Mouse (Mus musculus): Measurements from ENCODE around the gene Tbx20. TPM values are rescaled to one million over a fixed set of nuclear protein-coding genes. Genes with fewer than 3 reads are reported as not detected.

Gene Tbx20
- 62.6 and 70.1 TPM in 2 replicates for polyA plus RNA-seq (2015; fragmentation: Nextera tagmentation; extraction: Ambion mirVana)

DNA sequence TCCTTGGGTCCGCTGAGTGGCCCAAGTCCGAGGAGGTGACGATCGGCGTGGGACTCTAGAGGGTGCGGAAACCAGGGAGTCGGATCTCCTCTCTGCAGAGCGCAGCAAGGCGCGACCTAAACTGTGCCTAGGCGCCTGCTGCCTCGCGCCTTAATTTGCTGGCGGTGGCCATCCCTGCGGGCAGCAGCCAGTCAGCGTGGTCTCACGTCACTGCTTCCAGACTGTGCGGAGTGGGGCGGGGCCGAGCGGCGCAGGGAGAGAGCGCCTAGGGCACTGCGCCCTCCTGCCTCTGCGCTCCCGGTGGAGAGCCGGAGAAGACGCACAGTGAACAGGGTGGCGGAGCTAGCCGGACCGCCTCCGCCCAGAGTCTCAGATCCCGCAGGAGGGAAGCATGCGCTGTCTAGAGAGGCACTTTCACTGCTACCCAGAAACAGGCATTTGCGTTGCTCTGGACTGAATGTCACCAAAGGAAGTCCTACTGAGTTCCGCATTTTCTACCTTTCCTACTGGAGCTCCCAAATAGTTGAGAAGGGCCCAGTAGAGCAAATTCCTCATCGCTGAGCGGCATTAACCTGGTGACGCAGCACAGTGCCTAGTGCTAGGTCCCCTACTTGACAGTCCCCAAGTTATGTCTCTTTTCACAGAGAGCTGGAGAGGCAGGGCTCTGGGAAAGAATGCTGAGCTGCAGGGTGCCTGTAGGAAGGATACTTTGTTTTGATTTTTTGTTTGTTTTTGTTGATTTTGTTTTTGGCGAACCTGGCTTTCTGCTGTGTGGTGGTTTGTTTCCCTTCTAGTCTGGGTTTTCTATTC, at the start of gene Tbx20:
Gene Tbx20 (minus strand): TSS at position 144 of the 810 bp plus-strand sequence.
- under 1% methylated on average over 40 of the region's 40 CpGs for WGBS
- H3K4me1 ChIP-seq (replicated peaks), result peaks cover 26% of the 10 kb centered on the region
- peak within 1 kb of the TSS; percentile 97 for H3K9ac ChIP-seq
- H3K9me3 ChIP-seq (replicated peaks), result no peaks in the 10 kb centered on the region
- peak within 1 kb of the TSS; percentile 71 for H3K4me2 ChIP-seq
- peak within 1 kb of the TSS; percentile 95 for H3K27ac ChIP-seq
- H3K4me3 ChIP-seq, result peak within 1 kb of the TSS; percentile 66
- no peaks in the 10 kb centered on the region for H3K36me3 ChIP-seq
- peaks cover 14% of the 10 kb centered on the region; the same call in 1 of the 2 replicates for H3K27me3 ChIP-seq
- ATAC-seq (replicated peaks; ENCODE audit: insufficient number of reproducible peaks, insufficient read depth, low FRiP score, low read depth), result peak; percentile 95

DNA sequence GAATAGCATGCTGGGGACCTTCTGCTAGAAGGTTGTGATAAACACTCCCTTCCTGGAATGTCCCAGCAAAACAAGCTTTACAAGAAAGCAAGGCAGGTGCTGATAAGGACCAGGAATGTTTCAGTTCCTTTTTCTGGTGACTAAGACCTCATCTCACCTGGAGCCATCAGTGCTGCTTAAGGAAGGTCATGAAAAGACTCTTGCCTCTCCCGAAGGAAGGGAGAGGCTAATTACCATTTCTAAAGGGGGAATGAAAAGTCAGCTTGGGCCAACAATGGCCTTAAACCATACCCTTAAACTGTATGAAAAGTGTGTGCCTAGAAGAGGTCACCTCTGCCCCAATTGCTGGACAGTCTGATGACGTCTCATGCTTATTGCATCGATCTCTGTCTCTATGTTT, 44.4 kb upstream of the Tbx20 start:
- Histone ChIP-seq H3K4me2 (no peak overlapping the region), H3K36me3 (no peaks in the 10 kb centered on the region), H3K9ac (no peak overlapping the region), H3K4me1 (replicated peaks) (no peaks in the 10 kb centered on the region), H3K27me3 (no peaks in the 10 kb centered on the region), H3K27ac (no peak overlapping the region), H3K4me3 (no peak overlapping the region), H3K9me3 (replicated peaks) (no peaks in the 10 kb centered on the region)
- no peak for ATAC-seq (replicated peaks; ENCODE audit: insufficient number of reproducible peaks, insufficient read depth, low FRiP score, low read depth)
- WGBS, result 74% methylated on average over 3 of the region's 3 CpGs

DNA sequence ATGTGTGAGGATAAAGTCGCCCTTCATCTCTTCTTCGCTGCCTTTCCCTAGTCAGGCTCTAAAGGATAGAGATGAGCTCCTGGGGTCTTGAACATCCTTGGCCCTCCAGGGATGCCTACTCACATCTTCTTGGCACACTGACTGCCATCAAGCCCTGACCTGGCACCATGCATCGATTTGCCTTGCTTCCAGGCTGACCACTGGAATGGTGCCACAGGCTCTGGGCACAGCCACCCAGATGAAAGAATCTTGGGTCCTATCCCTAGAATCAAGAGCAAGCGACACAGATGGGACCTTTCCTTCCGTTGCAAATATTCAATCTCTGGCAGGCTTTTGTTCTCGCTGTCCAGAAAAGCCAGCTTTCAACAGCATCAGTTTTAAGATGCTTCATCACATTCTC, 38.4 kb upstream of the Tbx20 start:
- Histone ChIP-seq H3K4me3 (no peak overlapping the region), H3K4me2 (no peak overlapping the region), H3K9me3 (replicated peaks) (no peaks in the 10 kb centered on the region), H3K4me1 (replicated peaks) (no peaks in the 10 kb centered on the region), H3K36me3 (no peaks in the 10 kb centered on the region), H3K27ac (no peak overlapping the region), H3K9ac (no peak overlapping the region), H3K27me3 (no peaks in the 10 kb centered on the region)
- 67% methylated on average over 6 of the region's 6 CpGs for WGBS
- no peak for ATAC-seq (replicated peaks; ENCODE audit: insufficient number of reproducible peaks, insufficient read depth, low FRiP score, low read depth)

DNA sequence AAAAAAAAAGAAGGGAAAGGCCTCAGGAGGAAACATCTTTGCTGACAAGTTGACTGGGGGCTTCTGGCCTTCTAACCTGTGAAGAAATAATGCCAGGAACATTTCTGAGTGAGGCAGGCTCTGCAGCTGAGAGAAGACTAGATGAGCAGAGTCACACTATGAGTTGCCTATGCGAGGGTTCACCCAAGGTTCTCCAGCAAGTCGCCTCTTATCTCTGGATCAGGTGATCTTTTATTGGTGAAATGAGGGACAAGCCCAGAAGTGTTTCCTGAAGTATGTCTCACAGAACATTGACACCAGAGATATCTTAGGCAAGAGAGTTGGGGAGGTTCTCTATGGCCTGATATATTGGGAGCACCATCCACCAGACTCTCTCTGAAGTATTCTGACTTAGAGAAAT, 18.0 kb upstream of the Tbx20 start:
- Histone ChIP-seq H3K9ac (no peak overlapping the region), H3K27ac (no peak overlapping the region), H3K36me3 (no peaks in the 10 kb centered on the region), H3K9me3 (replicated peaks) (no peaks in the 10 kb centered on the region), H3K4me2 (no peak overlapping the region), H3K4me1 (replicated peaks) (peaks cover 5% of the 10 kb centered on the region; the same call in 1 of the 2 replicates), H3K27me3 (no peaks in the 10 kb centered on the region), H3K4me3 (no peak overlapping the region)
- 52% methylated on average over 2 of the region's 2 CpGs for WGBS
- no peak for ATAC-seq (replicated peaks; ENCODE audit: insufficient number of reproducible peaks, insufficient read depth, low FRiP score, low read depth)

DNA sequence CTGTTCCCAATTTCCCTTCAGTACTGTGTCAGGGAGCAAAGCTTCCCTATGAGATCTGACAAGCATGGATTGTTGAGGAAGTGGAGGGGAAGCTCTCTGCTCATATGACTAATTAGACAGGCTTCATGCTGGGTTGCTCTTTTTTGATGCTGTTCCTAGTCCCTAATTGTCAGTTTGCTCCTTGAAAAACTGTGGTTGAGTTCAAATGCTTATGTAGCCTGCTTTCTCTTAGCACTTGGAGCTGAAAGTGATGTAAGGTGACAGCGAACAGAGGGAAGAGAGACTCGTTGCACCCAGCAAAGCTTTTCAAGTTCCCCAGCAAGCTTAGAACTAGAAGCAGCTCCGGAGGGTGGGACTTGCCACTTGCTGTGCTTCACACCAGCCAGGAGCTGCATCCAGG, 15.3 kb upstream of the Tbx20 start:
- no peak overlapping the region for H3K9ac ChIP-seq
- no peaks in the 10 kb centered on the region for H3K27me3 ChIP-seq
- H3K4me2 ChIP-seq, result no peak overlapping the region
- peaks cover 5% of the 10 kb centered on the region; the same call in 1 of the 2 replicates for H3K4me1 ChIP-seq (replicated peaks)
- ATAC-seq (replicated peaks; ENCODE audit: insufficient number of reproducible peaks, insufficient read depth, low FRiP score, low read depth), result no peak
- WGBS, result 52% methylated on average over 3 of the region's 3 CpGs
- no peak overlapping the region for H3K4me3 ChIP-seq
- H3K36me3 ChIP-seq, result no peaks in the 10 kb centered on the region
- H3K9me3 ChIP-seq (replicated peaks), result no peaks in the 10 kb centered on the region
- H3K27ac ChIP-seq, result no peak overlapping the region

DNA sequence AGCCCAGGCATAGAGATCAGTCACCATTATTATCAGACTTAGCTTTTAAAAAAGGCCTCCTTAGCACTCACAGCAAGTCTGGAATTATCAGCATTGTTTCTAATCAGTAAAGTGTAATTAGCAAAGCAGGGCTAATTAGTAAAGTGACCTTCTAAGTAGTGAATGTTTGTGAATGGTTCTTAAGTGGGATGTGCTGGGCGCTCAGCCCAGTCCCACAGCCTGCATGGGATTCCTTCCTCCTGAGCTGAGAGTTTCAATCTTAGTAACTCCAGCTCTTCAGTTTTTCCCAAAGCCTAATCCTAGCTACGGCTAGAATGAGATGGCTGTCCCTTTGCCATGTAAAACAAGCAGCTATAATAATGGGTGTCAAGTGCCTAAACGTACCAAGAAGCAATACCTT, 8.2 kb upstream of the Tbx20 start:
- Histone ChIP-seq H3K4me3 (no peak overlapping the region), H3K27ac (peak overlapping the region; percentile 78), H3K4me1 (replicated peaks) (peaks cover 36% of the 10 kb centered on the region), H3K27me3 (peaks cover 11% of the 10 kb centered on the region; the same call in 1 of the 2 replicates), H3K4me2 (no peak overlapping the region), H3K9ac (no peak overlapping the region), H3K9me3 (replicated peaks) (no peaks in the 10 kb centered on the region), H3K36me3 (no peaks in the 10 kb centered on the region)
- ATAC-seq (replicated peaks; ENCODE audit: insufficient number of reproducible peaks, insufficient read depth, low FRiP score, low read depth), result 0 out of 2 replicates have a peak, but pooled peaks have one; percentile 23
- 26% methylated on average over 3 of the region's 3 CpGs for WGBS

DNA sequence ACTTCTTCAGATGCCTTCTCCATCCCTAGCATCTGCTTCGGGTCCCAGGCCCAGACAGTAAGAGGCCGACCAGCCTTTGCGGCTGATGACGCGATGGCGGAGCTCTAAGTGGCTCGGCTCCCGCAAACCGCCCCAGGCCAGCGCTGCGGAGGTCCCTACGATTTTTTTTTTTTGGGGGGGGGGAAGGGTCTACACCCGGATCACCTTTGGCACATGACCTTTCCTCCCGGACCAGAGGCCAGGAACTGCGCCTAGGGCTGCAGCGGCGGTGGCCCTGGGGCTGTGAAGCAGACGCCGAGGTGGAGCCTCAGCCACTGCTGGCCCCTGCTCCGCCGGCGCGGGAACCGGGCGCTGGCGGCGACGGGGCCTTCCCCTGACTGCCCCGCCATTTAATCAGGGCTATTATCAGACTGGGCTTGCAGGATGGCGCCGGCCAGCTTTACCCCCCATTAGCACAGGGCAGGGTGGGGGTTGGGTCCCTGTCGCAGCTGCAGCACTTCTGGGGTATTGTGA, 6.9 kb upstream of the Tbx20 start:
- peak overlapping the region; percentile 72 for H3K4me2 ChIP-seq
- H3K9ac ChIP-seq, result peak overlapping the region; percentile 57
- no peaks in the 10 kb centered on the region for H3K9me3 ChIP-seq (replicated peaks)
- ATAC-seq (replicated peaks; ENCODE audit: insufficient number of reproducible peaks, insufficient read depth, low FRiP score, low read depth), result peak; percentile 40
- peaks cover 11% of the 10 kb centered on the region; the same call in 1 of the 2 replicates for H3K27me3 ChIP-seq
- H3K36me3 ChIP-seq, result no peaks in the 10 kb centered on the region
- WGBS, result 0% methylated on average over 32 of the region's 32 CpGs
- H3K27ac ChIP-seq, result peak overlapping the region; percentile 78
- peak overlapping the region; percentile 51 for H3K4me3 ChIP-seq
- H3K4me1 ChIP-seq (replicated peaks), result peaks cover 43% of the 10 kb centered on the region

DNA sequence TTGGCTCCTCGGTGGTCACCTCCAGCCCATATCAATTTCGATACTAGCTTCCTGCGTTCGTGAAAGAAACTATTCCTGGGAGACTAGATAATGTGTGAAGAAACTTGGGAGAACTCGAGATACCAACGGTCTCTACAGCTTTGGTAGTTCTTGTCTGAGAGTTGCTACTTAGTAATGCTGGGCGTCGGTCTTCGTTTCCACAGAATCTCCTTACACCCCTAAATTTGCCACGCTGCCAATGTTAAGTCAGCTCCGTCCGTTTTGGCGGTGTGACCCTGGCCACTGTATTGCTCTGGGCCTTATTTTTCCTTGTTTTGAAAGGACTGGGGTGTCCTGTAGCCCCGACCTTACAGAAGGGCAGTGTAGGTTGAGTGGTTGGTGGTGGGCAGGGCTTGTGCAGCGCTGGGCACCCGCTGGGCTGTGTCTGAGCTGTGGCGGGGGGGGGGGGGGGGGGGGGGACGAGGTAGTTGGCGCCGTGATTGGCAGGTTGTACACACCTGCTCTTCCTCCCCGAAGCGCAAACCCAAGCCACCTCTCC, 6.4 kb upstream of the Tbx20 start:
- Histone ChIP-seq H3K9ac (peak overlapping the region; percentile 57), H3K4me2 (peak overlapping the region; percentile 72), H3K9me3 (replicated peaks) (no peaks in the 10 kb centered on the region), H3K27ac (peak overlapping the region; percentile 78), H3K27me3 (peaks cover 14% of the 10 kb centered on the region; the same call in 1 of the 2 replicates), H3K4me1 (replicated peaks) (peaks cover 46% of the 10 kb centered on the region), H3K4me3 (peak overlapping the region; percentile 51), H3K36me3 (no peaks in the 10 kb centered on the region)
- 14% methylated on average over 19 of the region's 22 CpGs for WGBS
- ATAC-seq (replicated peaks; ENCODE audit: insufficient number of reproducible peaks, insufficient read depth, low FRiP score, low read depth), result peak; percentile 48

DNA sequence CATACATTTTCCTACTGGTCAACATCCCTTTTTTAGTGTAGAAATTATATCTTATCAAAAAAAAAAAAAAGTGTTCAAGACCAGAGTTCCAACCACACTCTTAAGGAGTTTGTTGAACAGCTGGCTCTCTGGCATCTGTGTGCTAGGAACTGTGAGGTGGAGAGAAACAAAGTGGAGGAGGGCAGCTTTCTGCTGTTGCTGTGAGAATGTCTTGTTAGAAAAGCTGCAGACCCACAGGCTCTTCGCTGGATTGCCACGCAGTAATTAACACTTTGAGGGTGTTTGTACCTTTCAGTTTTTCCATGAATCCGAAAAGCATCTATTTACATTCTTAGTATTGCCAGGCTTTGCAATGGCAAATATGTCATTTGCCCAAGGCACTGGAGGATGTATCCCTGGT, 5.9 kb upstream of the Tbx20 start:
- Histone ChIP-seq H3K9me3 (replicated peaks) (no peaks in the 10 kb centered on the region), H3K4me3 (no peak overlapping the region), H3K4me1 (replicated peaks) (peaks cover 51% of the 10 kb centered on the region), H3K27ac (peak overlapping the region; percentile 78; the same call in 1 of the 2 replicates), H3K36me3 (no peaks in the 10 kb centered on the region), H3K27me3 (peaks cover 14% of the 10 kb centered on the region; the same call in 1 of the 2 replicates), H3K9ac (no peak overlapping the region), H3K4me2 (peak overlapping the region; percentile 72)
- ATAC-seq (replicated peaks; ENCODE audit: insufficient number of reproducible peaks, insufficient read depth, low FRiP score, low read depth), result no peak
- 33% methylated on average over 3 of the region's 3 CpGs for WGBS

DNA sequence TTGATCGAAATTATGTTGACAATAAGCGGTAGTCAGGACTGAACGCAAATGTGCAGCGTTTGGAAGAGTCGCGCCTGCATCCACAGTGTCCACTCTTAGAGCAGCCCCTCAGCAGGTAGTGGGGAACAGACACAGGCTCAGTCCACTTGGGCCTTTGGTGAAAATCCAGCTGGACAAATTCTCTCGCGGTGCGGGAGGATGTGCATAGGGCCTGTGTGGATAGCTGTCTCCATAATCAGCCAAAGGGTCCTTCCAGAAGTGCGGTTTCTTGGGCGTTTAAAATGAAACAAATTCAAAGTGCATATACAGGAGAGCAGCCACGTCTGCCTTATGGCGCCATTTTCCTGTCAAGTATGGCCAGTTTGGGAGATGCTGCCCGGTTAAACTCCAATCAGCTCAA, 4.5 kb upstream of the Tbx20 start:
- peak overlapping the region; percentile 75 for H3K4me2 ChIP-seq
- peak overlapping the region; percentile 53; the same call in 1 of the 2 replicates for H3K9ac ChIP-seq
- H3K9me3 ChIP-seq (replicated peaks), result no peaks in the 10 kb centered on the region
- H3K27ac ChIP-seq, result peak overlapping the region; percentile 93
- ATAC-seq (replicated peaks; ENCODE audit: insufficient number of reproducible peaks, insufficient read depth, low FRiP score, low read depth), result no peak
- H3K36me3 ChIP-seq, result no peaks in the 10 kb centered on the region
- H3K27me3 ChIP-seq, result peaks cover 14% of the 10 kb centered on the region; the same call in 1 of the 2 replicates
- H3K4me3 ChIP-seq, result peak overlapping the region; percentile 44; the same call in 1 of the 2 replicates
- 28% methylated on average over 14 of the region's 14 CpGs for WGBS
- peaks cover 51% of the 10 kb centered on the region for H3K4me1 ChIP-seq (replicated peaks)

DNA sequence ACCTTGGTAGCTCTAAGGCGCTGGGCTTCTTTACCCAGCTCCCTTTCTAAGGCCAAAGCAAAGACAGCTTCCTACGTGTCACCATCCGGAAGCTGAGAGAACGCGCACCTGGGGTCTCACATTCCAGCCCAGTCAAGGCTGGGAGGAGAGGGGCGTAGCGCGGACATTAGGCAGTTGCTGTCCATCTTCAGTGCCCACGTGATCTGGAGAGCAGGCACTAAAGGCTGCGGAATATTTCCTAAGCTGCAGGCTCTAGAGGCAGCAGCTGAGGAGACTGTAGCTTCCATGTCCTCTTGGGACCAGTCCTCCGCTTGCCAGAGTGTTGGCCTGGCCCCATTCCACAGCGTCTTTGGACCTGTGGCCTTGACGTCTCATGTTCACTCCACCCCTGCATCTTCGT, 3.9 kb upstream of the Tbx20 start:
- Histone ChIP-seq H3K4me2 (peak overlapping the region; percentile 75), H3K27ac (peak overlapping the region; percentile 93), H3K36me3 (no peaks in the 10 kb centered on the region), H3K27me3 (peaks cover 14% of the 10 kb centered on the region; the same call in 1 of the 2 replicates), H3K4me1 (replicated peaks) (peaks cover 51% of the 10 kb centered on the region), H3K9ac (peak overlapping the region; percentile 53), H3K4me3 (peak overlapping the region; percentile 44), H3K9me3 (replicated peaks) (no peaks in the 10 kb centered on the region)
- ATAC-seq (replicated peaks; ENCODE audit: insufficient number of reproducible peaks, insufficient read depth, low FRiP score, low read depth), result no peak
- 2% methylated on average over 14 of the region's 14 CpGs for WGBS

Data from heart, embryonic 15.5 days (tissue).